Mouse (Mus musculus) embryo, embryonic 10.5 days (tissue): Measurements from ENCODE around the gene Zdhhc6.
A peak's percentile ranks its signal among the peaks of the same experiment; 100 is the strongest.

Source experiments
- DNase-seq: peaks from one replicate; pipeline ENCODE4 v3.0.0-alpha.2; 2015; ENCODE audit warnings: low spot score

Gene Zdhhc6

GRCm38 (mm10) chr19:55315452-55316108, at the start of gene Zdhhc6:
Zdhhc6 (minus strand) TSS chr19:55316032.
- peak; percentile 80 for DNase-seq

GRCm38 (mm10) chr19:55362606-55363005, 46.8 kb upstream of the Zdhhc6 start:
- DNase-seq = no peak

GRCm38 (mm10) chr19:55350673-55351378, 35.0 kb upstream of the Zdhhc6 start:
- DNase-seq = peak; percentile 7

GRCm38 (mm10) chr19:55348187-55348586, 32.4 kb upstream of the Zdhhc6 start:
- DNase-seq = no peak

GRCm38 (mm10) chr19:55343274-55343673, 27.4 kb upstream of the Zdhhc6 start:
- DNase-seq = no peak

GRCm38 (mm10) chr19:55342423-55342822, 26.6 kb upstream of the Zdhhc6 start:
- no peak for DNase-seq

GRCm38 (mm10) chr19:55341377-55341776, 25.5 kb upstream of the Zdhhc6 start:
- no peak for DNase-seq

GRCm38 (mm10) chr19:55340521-55340920, 24.7 kb upstream of the Zdhhc6 start:
- DNase-seq = no peak

GRCm38 (mm10) chr19:55337664-55338063, 21.8 kb upstream of the Zdhhc6 start:
- DNase-seq = no peak

GRCm38 (mm10) chr19:55337066-55337465, 21.2 kb upstream of the Zdhhc6 start:
- DNase-seq = no peak

- no peak for DNase-seq
These were observed 20.6 kb upstream of the Zdhhc6 start for GRCm38 (mm10) chr19:55336441-55336840.

- DNase-seq = peak; percentile 50
These were observed 20.0 kb upstream of the Zdhhc6 start for GRCm38 (mm10) chr19:55335881-55336280.

GRCm38 (mm10) chr19:55332641-55333268, 16.9 kb upstream of the Zdhhc6 start:
- peak; percentile 90 for DNase-seq

- DNase-seq = no peak
These were observed 15.9 kb upstream of the Zdhhc6 start for GRCm38 (mm10) chr19:55331776-55332175.

- DNase-seq = no peak
These were observed 11.7 kb upstream of the Zdhhc6 start for GRCm38 (mm10) chr19:55327510-55327909.

GRCm38 (mm10) chr19:55322604-55323003, 6.8 kb upstream of the Zdhhc6 start:
- no peak for DNase-seq

- no peak for DNase-seq
These were observed 3.7 kb upstream of the Zdhhc6 start for GRCm38 (mm10) chr19:55319521-55319920.

GRCm38 (mm10) chr19:55319036-55319435, 3.2 kb upstream of the Zdhhc6 start:
- no peak for DNase-seq

GRCm38 (mm10) chr19:55316901-55317300, 1.1 kb upstream of the Zdhhc6 start:
- DNase-seq = no peak

- peak; percentile 94 for DNase-seq
These were observed 380 bp upstream of the Zdhhc6 start, which contains the start of gene Vti1a for GRCm38 (mm10) chr19:55316109-55316714. Vti1a (plus strand) TSS chr19:55316295.

- no peak for DNase-seq
These were observed 2.2 kb downstream of the Zdhhc6 start for GRCm38 (mm10) chr19:55313649-55314048.

GRCm38 (mm10) chr19:55311874-55312273, 4.0 kb downstream of the Zdhhc6 start:
- DNase-seq = no peak

- DNase-seq = peak; percentile 34
These were observed 10.8 kb downstream of the Zdhhc6 start for GRCm38 (mm10) chr19:55305024-55305423.
